Mouse (Mus musculus) midbrain, embryonic 12.5 days (tissue): ENCODE results near the gene Ubxn1. TPM values are rescaled to one million over a fixed set of nuclear protein-coding genes. Genes with fewer than 3 reads are reported as not detected.
"Not testable (repeated sequence)": the region's sequence is repeated elsewhere in the genome, so short reads cannot be mapped to it uniquely, and the experiment has no call there.

Source experiments
- ATAC-seq: fragments of 200-750 bp; cut with Nextera tagmentation; 2 replicates; pipeline ENCODE4 v1.8.0; 2017; ENCODE audit warnings: low read depth, moderate TSS enrichment, moderate library complexity; ENCODE audit not compliant: low FRiP score
- H3K27ac ChIP-seq: fragments of 300-500 bp; sonication (generic); replicated peaks from 2 replicates; pipeline ENCODE4 v1.5.1; 2016; ENCODE audit warnings: mild to moderate bottlenecking
- H3K27me3 ChIP-seq: fragments of 300-500 bp; sonication (generic); 2 replicates; pipeline ENCODE4 v1.6.1; 2016; ENCODE audit warnings: mild to moderate bottlenecking
- H3K36me3 ChIP-seq: fragments of 300-500 bp; sonication (generic); 2 replicates; pipeline ENCODE4 v1.6.1; 2016
- H3K4me1 ChIP-seq: fragments of 300-500 bp; sonication (generic); 2 replicates; pipeline ENCODE4 v1.6.1; 2016
- H3K4me2 ChIP-seq: fragments of 300-500 bp; sonication (generic); replicated peaks from 2 replicates; pipeline ENCODE4 v1.6.1; 2016; ENCODE audit warnings: mild to moderate bottlenecking, moderate library complexity
- H3K4me3 ChIP-seq: fragments of 300-500 bp; sonication (generic); 2 replicates; pipeline ENCODE4 v1.5.1; 2016; ENCODE audit warnings: mild to moderate bottlenecking
- H3K9ac ChIP-seq: fragments of 300-500 bp; sonication (generic); replicated peaks from 2 replicates; pipeline ENCODE4 v1.6.1; 2016; ENCODE audit warnings: mild to moderate bottlenecking, moderate library complexity
- H3K9me3 ChIP-seq: fragments of 300-500 bp; sonication (generic); 2 replicates; pipeline ENCODE4 v1.6.1; 2016; ENCODE audit warnings: mild to moderate bottlenecking
- WGBS: fragments of 180-500 bp; shearing (Covaris S2); methylation state at CpG from one replicate; pipeline ENCODE4 v1.1.7; 2016; 5-methylcytosine and 5-hydroxymethylcytosine counted together
- polyA plus RNA-seq: library from polyadenylated mRNA; unstranded; fragments of >200 nt; fragmentation: Nextera tagmentation; extraction: Ambion mirVana; gene quantifications from 2 replicates; pipeline ENCODE4 v1.2.1, GENCODE M21; 2016

Gene Ubxn1
- polyA plus RNA-seq, 1 experiment from 2014 or later = 175 TPM

DNA sequence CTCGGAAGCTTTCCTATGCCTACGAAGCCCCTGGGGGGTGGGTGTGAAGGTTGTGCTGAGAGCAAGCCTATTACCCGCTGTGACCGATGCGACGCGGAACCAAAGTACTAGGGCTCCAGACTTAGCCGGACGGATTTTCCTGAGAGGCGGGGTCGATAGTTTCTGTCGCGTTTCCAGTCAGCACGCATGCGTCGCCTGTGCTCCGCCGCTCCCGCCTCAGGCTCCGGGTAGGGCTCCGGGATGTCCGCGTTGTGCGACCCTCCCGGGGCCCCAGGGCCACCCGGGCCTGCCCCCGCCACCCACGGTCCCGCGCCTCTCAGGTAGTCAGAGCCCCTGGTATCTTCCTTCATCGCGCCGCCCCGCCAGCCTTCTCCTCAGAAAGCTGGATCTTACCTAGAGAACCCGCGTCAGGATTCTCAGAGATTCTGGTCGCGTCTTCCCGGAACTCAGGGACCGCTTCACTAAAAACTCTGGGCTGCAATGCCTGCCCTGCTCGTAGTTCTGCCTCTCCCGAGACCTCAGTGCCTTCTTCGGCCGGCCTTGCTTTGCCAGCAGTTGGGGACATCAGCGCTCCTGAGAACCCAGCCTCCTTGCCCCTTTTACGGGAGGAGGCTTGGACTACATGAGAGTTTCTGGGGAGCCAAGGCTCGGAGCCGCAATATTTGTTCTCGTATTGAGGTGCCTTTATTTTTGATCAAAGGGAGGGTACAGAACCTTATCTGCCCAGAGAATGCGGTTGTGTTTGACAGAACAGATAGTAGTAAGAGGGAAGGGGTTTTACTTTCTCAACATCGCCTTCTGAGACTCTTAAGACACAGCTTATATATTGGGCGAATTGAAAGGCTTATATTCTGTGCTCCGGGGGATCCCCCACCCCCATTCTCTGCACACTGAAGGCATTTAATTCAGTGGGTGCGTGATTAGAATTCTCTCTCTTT is 21.8 kb downstream of the Ubxn1 start, which contains the start of gene Ints5:
Gene Ints5 (plus strand): TSS at position 177 of the 938 bp plus-strand sequence.
- ATAC-seq = peak; percentile 36
- Histone ChIP-seq H3K9me3 (no peaks in the 10 kb centered on the region), H3K4me1 (peaks cover 29% of the 10 kb centered on the region), H3K27ac (peak within 1 kb of the TSS; percentile 85), H3K27me3 (no peaks in the 10 kb centered on the region), H3K4me2 (peak within 1 kb of the TSS; percentile 80), H3K9ac (peak within 1 kb of the TSS; percentile 96), H3K4me3 (peak within 1 kb of the TSS; percentile 87), H3K36me3 (peaks cover 39% of the 10 kb centered on the region)
- WGBS = 3% methylated on average over 54 of the region's 54 CpGs

DNA sequence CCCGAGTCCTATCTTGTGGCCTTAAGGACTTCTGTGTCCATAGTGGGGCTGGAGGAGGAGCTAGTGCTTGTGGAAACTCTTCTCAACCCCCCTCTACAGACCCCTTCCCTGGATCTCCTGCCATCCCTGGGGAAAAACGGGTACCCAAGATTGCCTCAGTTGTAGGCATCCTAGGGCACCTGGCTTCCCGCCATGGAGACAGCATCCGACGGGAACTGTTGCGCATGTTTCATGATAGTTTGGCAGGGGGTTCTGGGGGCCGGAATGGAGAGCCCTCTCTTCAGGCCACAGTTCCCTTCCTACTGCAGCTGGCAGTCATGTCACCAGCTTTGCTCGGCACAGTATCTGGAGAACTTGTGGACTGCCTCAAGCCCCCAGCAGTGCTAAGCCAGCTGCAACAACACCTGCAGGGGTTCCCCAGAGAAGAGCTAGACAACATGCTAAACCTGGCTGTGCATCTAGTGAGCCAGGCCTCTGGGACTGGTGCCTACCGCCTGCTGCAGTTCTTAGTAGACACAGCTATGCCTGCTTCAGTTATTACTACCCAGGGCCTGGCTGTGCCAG is 24.2 kb downstream of the Ubxn1 start:
- no peak overlapping the region for H3K27ac ChIP-seq
- WGBS = 93% methylated on average over 9 of the region's 9 CpGs
- no peaks in the 10 kb centered on the region for H3K9me3 ChIP-seq
- no peak overlapping the region for H3K9ac ChIP-seq
- peaks cover 29% of the 10 kb centered on the region for H3K4me1 ChIP-seq
- H3K36me3 ChIP-seq = peaks cover 36% of the 10 kb centered on the region
- ATAC-seq = no peak
- H3K4me3 ChIP-seq = no peak overlapping the region
- no peaks in the 10 kb centered on the region for H3K27me3 ChIP-seq
- no peak overlapping the region for H3K4me2 ChIP-seq

DNA sequence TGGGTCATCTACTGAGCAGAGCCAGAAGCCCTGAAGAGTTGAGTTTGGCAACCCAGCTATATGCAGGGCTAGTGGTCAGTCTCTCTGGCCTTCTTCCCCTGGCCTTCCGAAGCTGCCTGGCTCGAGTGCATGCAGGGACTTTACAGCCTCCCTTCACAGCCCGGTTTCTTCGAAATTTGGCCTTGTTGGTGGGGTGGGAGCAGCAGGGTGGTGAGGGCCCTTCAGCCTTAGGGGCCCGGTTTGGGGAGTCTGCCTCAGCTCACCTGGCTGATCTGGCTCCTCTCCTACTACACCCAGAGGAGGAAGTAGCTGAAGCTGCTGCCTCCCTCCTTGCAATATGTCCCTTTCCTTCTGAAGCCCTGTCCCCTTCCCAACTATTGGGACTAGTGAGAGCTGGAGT is 24.9 kb downstream of the Ubxn1 start:
- not testable (repeated sequence) for H3K4me2 ChIP-seq, H3K9me3 ChIP-seq, H3K27me3 ChIP-seq, H3K27ac ChIP-seq, H3K9ac ChIP-seq, ATAC-seq, H3K4me3 ChIP-seq
- 88% methylated on average over 5 of the region's 5 CpGs for WGBS
- H3K4me1 ChIP-seq = peaks cover 29% of the 10 kb centered on the region
- H3K36me3 ChIP-seq = peaks cover 28% of the 10 kb centered on the region

DNA sequence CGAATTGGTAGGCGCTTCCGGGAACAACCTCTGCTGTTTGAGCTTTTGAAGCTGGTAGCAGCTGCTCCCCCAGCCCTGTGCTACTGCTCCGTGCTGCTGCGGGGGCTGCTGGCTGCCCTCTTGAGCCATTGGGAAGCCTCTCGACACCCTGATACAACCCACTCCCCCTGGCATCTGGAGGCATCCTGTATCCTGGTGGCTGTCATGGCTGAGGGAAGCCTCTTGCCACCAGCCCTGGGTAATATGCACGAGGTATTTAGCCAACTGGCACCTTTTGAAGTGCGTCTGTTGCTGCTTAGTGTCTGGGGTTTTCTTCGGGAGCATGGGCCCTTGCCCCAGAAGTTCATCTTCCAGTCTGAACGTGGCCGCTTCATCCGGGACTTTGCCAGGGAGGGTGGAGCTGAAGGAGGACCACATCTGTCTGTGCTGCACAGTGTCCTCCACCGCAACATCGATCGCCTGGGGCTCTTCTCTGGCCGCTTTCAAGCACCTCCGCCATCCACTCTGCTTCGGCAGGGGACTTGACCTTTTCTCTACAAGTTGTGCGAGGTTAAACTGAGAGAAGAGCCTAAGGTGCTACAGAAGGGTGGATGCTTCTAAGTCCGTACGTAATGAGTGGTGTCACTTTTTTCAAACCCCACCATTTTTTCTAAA is 26.0 kb downstream of the Ubxn1 start:
- H3K9me3 ChIP-seq, H3K27me3 ChIP-seq: not testable (repeated sequence)
- peak overlapping the region; percentile 87 for H3K4me3 ChIP-seq
- peak; percentile 71 for ATAC-seq
- H3K4me2 ChIP-seq = peak overlapping the region; percentile 90
- H3K27ac ChIP-seq = peak overlapping the region; percentile 81
- 29% methylated on average over 21 of the region's 21 CpGs for WGBS
- peaks cover 28% of the 10 kb centered on the region for H3K36me3 ChIP-seq
- peaks cover 29% of the 10 kb centered on the region for H3K4me1 ChIP-seq
- peak overlapping the region; percentile 88 for H3K9ac ChIP-seq

DNA sequence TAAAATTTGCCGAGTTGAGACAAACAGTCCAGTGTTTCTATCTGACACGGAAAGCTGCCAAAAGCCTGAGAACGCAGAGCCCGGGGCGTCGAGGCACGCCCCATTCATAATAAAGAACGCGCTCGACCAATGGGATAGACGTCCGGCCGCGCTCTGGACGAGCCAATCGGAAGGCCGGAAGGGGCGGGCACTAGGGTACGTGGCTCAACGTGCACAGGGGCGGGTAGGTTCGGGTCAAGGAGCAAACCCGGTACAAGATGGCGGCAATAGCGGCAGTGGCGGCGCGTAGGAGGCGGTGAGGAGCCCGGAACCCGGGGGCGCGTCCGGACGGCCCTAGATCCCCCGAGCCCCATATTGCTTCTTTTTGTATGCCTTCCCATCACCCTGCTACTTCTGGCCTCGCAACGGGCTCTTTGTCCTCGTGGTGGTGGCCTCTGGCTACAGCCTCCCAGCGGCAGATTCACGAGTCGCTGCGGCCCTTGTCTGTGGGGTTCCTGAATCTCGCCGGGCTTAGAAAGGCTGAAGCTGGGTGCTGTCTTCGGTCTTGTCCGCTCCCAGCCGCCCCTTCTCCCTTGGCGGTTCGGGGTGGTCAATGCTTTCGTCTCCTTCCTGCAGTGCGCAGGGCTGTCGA is 26.7 kb downstream of the Ubxn1 start, which contains the start of gene Ganab:
Gene Ganab (plus strand): TSS at position 207 of the 631 bp plus-strand sequence.
- peaks cover 32% of the 10 kb centered on the region for H3K36me3 ChIP-seq
- WGBS = 0% methylated on average over 50 of the region's 53 CpGs
- peak; percentile 99 for ATAC-seq
- no peaks in the 10 kb centered on the region for H3K27me3 ChIP-seq
- H3K27ac ChIP-seq = peak within 1 kb of the TSS; percentile 81
- H3K4me3 ChIP-seq = peak within 1 kb of the TSS; percentile 87
- H3K9ac ChIP-seq = peak within 1 kb of the TSS; percentile 88
- no peaks in the 10 kb centered on the region for H3K9me3 ChIP-seq
- peak within 1 kb of the TSS; percentile 90 for H3K4me2 ChIP-seq
- H3K4me1 ChIP-seq = peaks cover 29% of the 10 kb centered on the region

DNA sequence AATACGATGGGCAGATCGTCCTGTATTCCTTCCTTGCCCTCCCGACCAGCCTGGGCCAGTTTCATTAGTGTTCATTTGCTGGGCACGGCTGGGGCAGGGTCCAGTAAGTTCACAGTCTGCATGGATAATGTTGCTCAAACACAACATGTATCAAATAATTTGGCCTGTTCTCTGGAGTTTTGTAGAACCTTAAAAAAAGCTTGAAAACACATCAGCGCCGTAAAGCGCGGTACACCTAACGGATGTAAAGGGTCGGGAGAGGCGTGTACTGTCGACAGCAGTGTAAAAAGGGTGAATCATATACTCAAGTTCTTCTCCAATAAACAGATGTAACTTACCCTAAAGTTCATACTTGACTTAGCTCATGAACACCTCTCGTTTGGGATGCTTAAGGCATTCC is 27.3 kb downstream of the Ubxn1 start:
- no peaks in the 10 kb centered on the region for H3K9me3 ChIP-seq
- H3K36me3 ChIP-seq = peaks cover 38% of the 10 kb centered on the region
- H3K4me1 ChIP-seq = peaks cover 25% of the 10 kb centered on the region
- H3K27ac ChIP-seq = peak overlapping the region; percentile 81
- H3K27me3 ChIP-seq = no peaks in the 10 kb centered on the region
- 17% methylated on average over 13 of the region's 13 CpGs for WGBS
- H3K4me2 ChIP-seq = peak overlapping the region; percentile 90
- no peak for ATAC-seq
- peak overlapping the region; percentile 88 for H3K9ac ChIP-seq
- H3K4me3 ChIP-seq = peak overlapping the region; percentile 87

DNA sequence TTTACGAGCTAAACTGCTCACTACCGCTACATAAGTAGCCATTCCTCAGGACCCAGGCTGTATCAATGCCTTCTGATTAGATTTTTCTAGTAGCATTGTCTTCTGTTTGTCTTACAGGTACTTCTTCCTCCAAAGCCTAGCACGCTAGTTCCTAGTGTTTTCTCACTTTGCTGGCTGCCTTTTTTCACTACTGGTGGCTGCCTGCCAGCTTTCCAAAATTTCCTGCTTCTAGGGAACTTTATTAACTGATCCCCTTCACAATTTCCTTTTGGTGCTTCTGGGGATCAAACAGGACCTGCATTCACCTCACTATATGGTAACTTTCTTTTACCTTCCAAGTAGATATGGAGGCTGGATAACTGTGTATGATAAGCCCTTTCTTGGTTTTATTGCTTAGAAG is 27.8 kb downstream of the Ubxn1 start:
- Histone ChIP-seq H3K9me3 (no peaks in the 10 kb centered on the region), H3K4me3 (peak overlapping the region; percentile 87), H3K4me1 (peaks cover 21% of the 10 kb centered on the region), H3K4me2 (peak overlapping the region; percentile 90), H3K36me3 (peaks cover 42% of the 10 kb centered on the region), H3K27ac (no peak overlapping the region), H3K27me3 (no peaks in the 10 kb centered on the region), H3K9ac (peak overlapping the region; percentile 88)
- ATAC-seq = no peak
- WGBS = 68% methylated on average over 3 of the region's 3 CpGs

DNA sequence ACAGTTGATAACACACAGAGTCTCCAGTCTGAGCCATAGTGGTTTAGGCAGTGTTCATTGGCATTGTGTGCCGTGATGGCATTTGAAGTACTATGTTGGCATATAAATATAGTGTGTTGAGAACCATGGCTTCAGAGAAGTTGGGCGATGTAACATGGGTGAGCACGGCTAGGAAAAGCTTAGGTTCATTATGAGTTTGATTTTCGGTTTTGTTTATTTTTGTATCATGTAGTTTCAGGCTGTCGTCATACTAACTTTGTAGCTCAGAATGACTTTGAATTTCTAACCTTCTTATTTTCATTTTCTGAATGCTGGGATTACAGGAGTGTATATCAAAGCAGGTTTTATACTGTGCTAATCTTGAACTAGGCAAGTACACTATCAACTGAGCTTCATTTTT is 32.1 kb downstream of the Ubxn1 start:
- Histone ChIP-seq H3K9ac (no peak overlapping the region), H3K36me3 (peaks cover 60% of the 10 kb centered on the region), H3K4me3 (no peak overlapping the region), H3K27me3 (no peaks in the 10 kb centered on the region), H3K27ac (no peak overlapping the region), H3K4me1 (peaks cover 10% of the 10 kb centered on the region), H3K4me2 (no peak overlapping the region), H3K9me3 (no peaks in the 10 kb centered on the region)
- WGBS = 96% methylated on average over 5 of the region's 5 CpGs
- no peak for ATAC-seq

DNA sequence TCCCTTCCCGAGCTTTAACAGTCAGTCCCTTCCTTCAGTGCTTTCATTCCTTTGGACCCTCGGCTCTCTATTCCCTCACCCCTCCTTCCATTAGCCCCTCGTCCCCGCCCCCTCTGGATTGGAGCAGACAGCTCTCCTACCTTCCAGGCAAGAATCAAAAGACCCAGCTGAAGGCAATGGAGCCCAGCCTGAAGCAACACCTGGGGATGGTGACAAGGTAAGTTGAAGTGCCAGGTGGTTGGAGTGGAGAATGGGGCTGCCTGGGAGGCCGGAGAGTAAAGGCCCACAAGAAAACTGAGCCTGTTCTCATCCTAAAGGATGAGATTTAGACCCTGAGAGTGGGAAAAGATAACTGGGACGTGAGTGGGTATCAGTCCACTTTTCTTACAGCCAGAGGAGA is 37.2 kb downstream of the Ubxn1 start:
- no peak for ATAC-seq
- Histone ChIP-seq H3K4me3 (no peak overlapping the region), H3K4me2 (no peak overlapping the region), H3K4me1 (no peaks in the 10 kb centered on the region), H3K27ac (no peak overlapping the region), H3K27me3 (no peaks in the 10 kb centered on the region), H3K9me3 (no peaks in the 10 kb centered on the region), H3K36me3 (peaks cover 96% of the 10 kb centered on the region), H3K9ac (no peak overlapping the region)
- 91% methylated on average over 6 of the region's 6 CpGs for WGBS

DNA sequence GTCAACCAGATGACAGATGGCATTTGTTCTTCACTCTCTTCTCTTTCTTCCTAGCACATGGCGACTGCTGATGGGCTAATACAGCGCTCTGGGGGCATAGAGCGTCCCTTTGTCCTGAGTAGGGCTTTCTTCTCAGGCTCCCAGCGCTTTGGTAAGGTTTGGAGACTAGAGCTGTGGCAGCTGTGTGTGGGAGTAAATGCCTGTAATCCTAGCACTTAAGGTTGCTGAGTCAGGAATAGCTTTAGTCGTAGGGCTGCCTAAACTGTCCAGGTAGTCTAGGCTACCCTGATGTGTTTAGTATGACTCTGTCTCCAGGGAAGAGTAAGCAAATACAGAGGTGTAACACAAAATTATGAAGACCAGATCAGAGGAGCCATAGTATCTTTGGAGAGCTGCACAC is 40.5 kb downstream of the Ubxn1 start:
- Histone ChIP-seq H3K4me1 (no peaks in the 10 kb centered on the region), H3K4me2 (no peak overlapping the region), H3K9ac (peak overlapping the region; percentile 11; the same call in 1 of the 2 replicates), H3K27ac (no peak overlapping the region), H3K4me3 (no peak overlapping the region), H3K36me3 (peaks cover 100% of the 10 kb centered on the region), H3K9me3 (no peaks in the 10 kb centered on the region), H3K27me3 (no peaks in the 10 kb centered on the region)
- WGBS = 97% methylated on average over 5 of the region's 5 CpGs
- ATAC-seq = no peak

DNA sequence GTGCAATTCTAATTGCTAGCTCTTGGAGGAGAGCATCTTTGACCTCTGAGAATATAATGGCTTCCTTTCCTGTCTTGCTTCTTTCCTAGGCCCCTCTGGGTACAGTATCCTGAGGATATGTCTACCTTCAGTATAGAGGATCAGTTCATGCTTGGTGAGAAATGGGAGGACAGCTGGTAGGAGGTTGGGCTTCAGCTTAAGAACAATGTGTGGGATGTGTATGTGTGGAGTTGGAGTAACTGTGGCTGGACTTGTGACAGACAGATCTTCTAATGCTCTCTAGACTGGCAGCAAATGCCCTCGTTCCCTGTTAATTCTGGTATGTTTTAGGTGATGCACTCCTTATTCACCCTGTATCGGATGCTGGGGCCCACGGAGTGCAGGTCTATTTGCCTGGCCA is 42.9 kb downstream of the Ubxn1 start:
- peaks cover 80% of the 10 kb centered on the region for H3K36me3 ChIP-seq
- WGBS = 98% methylated on average over 3 of the region's 3 CpGs
- no peak overlapping the region for H3K27ac ChIP-seq

More for the DNA sequence above, 42.9 kb downstream of the Ubxn1 start:
- ATAC-seq = no peak
- Histone ChIP-seq H3K27me3 (no peaks in the 10 kb centered on the region), H3K9me3 (no peaks in the 10 kb centered on the region), H3K9ac (no peak overlapping the region), H3K4me2 (no peak overlapping the region), H3K4me1 (no peaks in the 10 kb centered on the region), H3K4me3 (no peak overlapping the region)
